Mouse (Mus musculus) limb, embryonic 13.5 days (tissue): Measurements from ENCODE around the gene Cep44. TPM values are rescaled to one million over a fixed set of nuclear protein-coding genes. Genes with fewer than 3 reads are reported as not detected.

Source experiments
- microRNA-seq: library from miRNA; unstranded; fragments of <30 nt; microRNA quantifications from one replicate; pipeline ENCODE4, GENCODE M21; 2016
- polyA plus RNA-seq: library from polyadenylated mRNA; unstranded; fragments of >200 nt; fragmentation: Nextera tagmentation; extraction: Ambion mirVana; gene quantifications from 2 replicates; pipeline ENCODE4 v1.2.1, GENCODE M21; 2015

Gene Cep44
- polyA plus RNA-seq, 1 experiment from 2014 or later: 38.9 TPM

Small RNA genes lying within 50 kb of the gene (microRNA-seq; reads per million reads assigned to microRNA genes)
- gene Gm25992: not detected

Other genes with a start within 250 kb of the Cep44 start
- gene Fbxo8, start within 50 bp of the Cep44 start, polyA plus RNA-seq: 37.1 and 38.1 TPM in 2 replicates